In the genomic region with DNA sequence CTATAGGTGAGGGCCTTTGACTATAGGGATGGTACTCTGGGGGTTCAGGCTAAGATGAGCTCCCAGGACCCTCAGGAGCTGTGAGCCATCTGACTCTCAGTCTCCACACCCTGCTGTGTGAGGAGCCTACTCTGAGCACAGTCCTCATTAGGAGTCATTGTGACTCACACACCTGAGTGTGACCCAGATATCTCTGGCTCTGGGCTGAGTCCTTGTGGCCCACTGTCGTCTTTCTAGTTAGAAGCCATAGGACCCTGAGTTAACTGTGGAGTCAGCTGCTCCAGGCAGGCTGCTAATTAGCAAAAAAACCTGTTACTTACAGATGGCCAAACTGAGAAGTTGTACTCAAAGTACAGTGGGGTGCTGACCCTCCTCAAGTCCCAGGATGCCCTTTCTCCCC, we compare ENCODE assay signal across 23 mouse cellular contexts. TPM values are rescaled to one million over a fixed set of nuclear protein-coding genes. Genes with fewer than 3 reads are reported as not detected.
DNase-seq lines count a peak whose midpoint lies in the region; ATAC-seq and TF ChIP-seq lines count a peak whose summit lies in the region.
"Had no signal": no experiment of that assay in that cellular context is flagged by ENCODE, and none has a peak within 500 bp of the region (broad histone marks: within the 10 kb centered on the region; RNA-seq: fewer than 3 reads in every experiment).

No protein-coding gene starts in this region.

- 7% methylated on average over 1 of the region's 1 CpGs for WGBS in cerebellum, adult 2 months

- no peak for TF ChIP-seq POLR2A in cerebellum, adult 2 months (IDR thresholded peaks at IDR 0.05; ENCODE audit: borderline replicate concordance, insufficient read depth, low read length)
- TF ChIP-seq POLR2A in myocyte (IDR thresholded peaks at IDR 0.05; ENCODE audit: insufficient read length, low read depth), result no peak

- no peak overlapping the region for H3K4me2 ChIP-seq in myocyte (ENCODE audit: low read depth)
- H3K4me2 ChIP-seq: embryonic facial prominence, embryonic 13.5 days; embryonic facial prominence, embryonic 15.5 days; forebrain, embryonic 12.5 days had no signal

- TF ChIP-seq CTCF in cerebellum, adult 2 months (IDR thresholded peaks at IDR 0.05; ENCODE audit: borderline replicate concordance, insufficient read depth, low read depth, low read length), result no peak

- peaks cover 85% of the 10 kb centered on the region for H3K4me1 ChIP-seq in cerebellum, adult 2 months (ENCODE audit: control insufficient read depth, insufficient read depth, low read length)
- H3K4me1 ChIP-seq: embryonic facial prominence, embryonic 13.5 days; embryonic facial prominence, embryonic 15.5 days; forebrain, embryonic 10.5 days; forebrain, embryonic 12.5 days had no signal

- no peak for ATAC-seq in cerebellum, adult (ENCODE audit: insufficient number of reproducible peaks, low FRiP score, low TSS enrichment)
- ATAC-seq: activated CD4-positive, CD25-positive, alpha-beta regulatory T cell, adult 4 months; CD4-positive, CD25-positive, alpha-beta regulatory T cell, adult 4 months; forebrain, embryonic 14.5 days; forebrain, embryonic 16.5 days; Patski had no signal

- peak overlapping the region; percentile 12; the same call in 1 of the 2 replicates for H3K27ac ChIP-seq in cerebellum, adult 2 months (ENCODE audit: insufficient read depth, low read length)
- H3K27ac ChIP-seq: embryonic facial prominence, embryonic 13.5 days; embryonic facial prominence, embryonic 15.5 days; forebrain, embryonic 10.5 days; forebrain, embryonic 12.5 days had no signal

- no peak overlapping the region for H3ac ChIP-seq in myocyte (ENCODE audit: control insufficient read depth, insufficient read length)

- no peaks in the 10 kb centered on the region for H3K79me2 ChIP-seq in myocyte (ENCODE audit: control insufficient read depth, insufficient read depth)

- DNase-seq in cerebellum, adult 2 months, result peak; percentile 48 to 62
- DNase-seq in cerebellum, postnatal 36 days, result peak; percentile 11 to 38
- no peak for DNase-seq in cerebellum, adult 8-10 months
- DNase-seq in B cell, adult 2 months, result no peak
- DNase-seq: adrenal gland, adult 8-10 months; adrenal gland, postnatal 14 days; adrenal gland, postnatal 36 days; cerebellum, adult 9-11 months; embryo, embryonic 11 days had no signal

- no peak overlapping the region for H3K4me3 ChIP-seq in cerebellum, adult 2 months (replicated peaks; ENCODE audit: insufficient read depth, low read depth, low read length)
- no peak overlapping the region for H3K4me3 ChIP-seq in myocyte
- H3K4me3 ChIP-seq: embryonic facial prominence, embryonic 13.5 days; embryonic facial prominence, embryonic 15.5 days; erythroblast, embryonic 14.5 days; forebrain, embryonic 10.5 days; forebrain, embryonic 12.5 days had no signal

- H3K36me3 ChIP-seq in myocyte (ENCODE audit: control insufficient read depth, insufficient read depth), result no peaks in the 10 kb centered on the region

- no peaks in the 10 kb centered on the region for H3K27me3 ChIP-seq in cerebellum, adult 2 months (ENCODE audit: control insufficient read depth, insufficient read depth, low read length)
- H3K27me3 ChIP-seq in myocyte (ENCODE audit: control insufficient read depth, insufficient read depth, insufficient read length), result no peaks in the 10 kb centered on the region
- H3K27me3 ChIP-seq: CH12.LX; embryonic facial prominence, embryonic 13.5 days; embryonic facial prominence, embryonic 15.5 days; forebrain, embryonic 12.5 days; Patski had no signal

TF ChIP-seq in myocyte, 11 proteins besides CTCF, POLR2A, EP300 and RAD21:
- TF ChIP-seq SRF (IDR thresholded peaks at IDR 0.05; ENCODE audit: control insufficient read depth, insufficient read length, low read depth) (no peak), TCF3 (IDR thresholded peaks at IDR 0.05; ENCODE audit: insufficient read length, low read depth) (no peak), POLR2AphosphoS2 (IDR thresholded peaks at IDR 0.05; ENCODE audit: insufficient read length, low read depth) (peak; percentile 9)
TF ChIP-seq in myocyte: peak in this region for 1.

RNA-seq across cellular contexts. Expression of gene Tspan4, which starts 18.7 kb away (rescaled TPM):
- polyA plus RNA-seq in cerebellum, adult 2 months (2012; rRNA removed), result 140 and 162 TPM in 2 replicates
- polyA plus RNA-seq in myocyte (2012; fragmentation: generic; extraction: Trizol), result 95.5 TPM

RNA-seq across cellular contexts. Expression of gene Polr2l, which starts 18.8 kb away (rescaled TPM):
- polyA plus RNA-seq in cerebellum, adult 2 months (2012; rRNA removed), result 58.9 and 62.3 TPM in 2 replicates
- 95.1 TPM for polyA plus RNA-seq in myocyte (2012; fragmentation: generic; extraction: Trizol)

RNA-seq across cellular contexts. Expression of gene Cd151, which starts 26.5 kb away (rescaled TPM):
- 68.7 and 73.9 TPM in 2 replicates for polyA plus RNA-seq in cerebellum, adult 2 months (2012; rRNA removed)
- 267 TPM for polyA plus RNA-seq in myocyte (2012; fragmentation: generic; extraction: Trizol)

RNA-seq across cellular contexts. Expression of gene Cracr2b, which starts 32.8 kb away (rescaled TPM):
- polyA plus RNA-seq in cerebellum, adult 2 months (2012; rRNA removed), result 8.3 and 10.1 TPM in 2 replicates
- 2.4 TPM for polyA plus RNA-seq in myocyte (2012; fragmentation: generic; extraction: Trizol)
- polyA plus RNA-seq: activated CD4-positive, CD25-positive, alpha-beta regulatory T cell, adult 4 months; CD4-positive, CD25-positive, alpha-beta regulatory T cell, adult 4 months; G1E had no signal

RNA-seq across cellular contexts. Expression of gene Pnpla2, which starts 38.7 kb away (rescaled TPM):
- 46.8 and 51.3 TPM in 2 replicates for polyA plus RNA-seq in cerebellum, adult 2 months (2012; rRNA removed)
- polyA plus RNA-seq in myocyte (2012; fragmentation: generic; extraction: Trizol), result 50.5 TPM

Comparison
In these comparisons a context has a peak if more than half of its experiments do, and no peak if none do; other contexts are left out.
1. DNase-seq: peak in cerebellum, adult 2 months (2 of 2) and cerebellum, postnatal 36 days (2 of 2); none in cerebellum, adult 8-10 months (single experiment) and B cell, adult 2 months (0 of 2).